Mouse (Mus musculus): ENCODE measurements around the gene Krtap5-5.
"Not testable (repeated sequence)": the region's sequence is repeated elsewhere in the genome, so short reads cannot be mapped to it uniquely, and the experiment has no call there.

DNA sequence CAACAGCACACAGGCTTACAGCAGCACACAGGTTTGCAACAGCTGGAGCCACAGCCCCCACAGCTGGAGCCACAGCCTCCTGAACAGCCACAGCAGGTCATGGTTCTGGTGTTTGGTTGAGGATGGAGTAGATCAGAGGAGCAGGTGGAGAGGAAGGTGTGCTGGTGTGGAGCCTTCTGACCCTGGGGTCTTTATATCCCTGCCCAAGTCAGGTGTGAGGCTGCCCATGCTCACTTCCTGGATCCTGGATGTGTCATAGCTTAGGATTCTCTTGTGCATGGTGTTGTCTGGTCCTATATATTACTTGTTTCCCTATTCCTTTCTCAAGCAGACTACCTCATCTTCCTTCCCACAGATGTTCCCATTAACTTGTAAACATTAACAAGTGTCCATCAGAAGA, 44.5 kb upstream of the Krtap5-5 start, which contains the start of gene Gm4559:
- not testable (repeated sequence) for TF ChIP-seq POLR2A (IDR thresholded peaks at IDR 0.05; ENCODE audit: control insufficient read depth, extremely low read depth, insufficient read depth, low read length, poor library complexity); CTCF (IDR thresholded peaks at IDR 0.05; ENCODE audit: borderline replicate concordance, control insufficient read depth, extremely low read depth, insufficient read depth, low read length, poor library complexity)
